Mouse (Mus musculus) kidney, postnatal 36 days (tissue): ENCODE data around the gene Lemd2.

Experiments
- DNase-seq, 2 experiments: peaks; one replicate each; pipeline ENCODE4 v3.0.0; 2021 to 2022; ENCODE audit warnings: mixed read lengths in 2 of 2

Gene Lemd2

GRCm38 (mm10) chr17:27186068-27186467 is 18.2 kb downstream of the Lemd2 start:
- no peak for DNase-seq

- DNase-seq, result no peak
Measured at GRCm38 (mm10) chr17:27183667-27184292, 20.5 kb downstream of the Lemd2 start.

GRCm38 (mm10) chr17:27182401-27182800 is 21.9 kb downstream of the Lemd2 start:
- DNase-seq, result no peak

- peak in 1 of 2 experiments; percentile 50 for DNase-seq
Measured at GRCm38 (mm10) chr17:27181666-27182065, 22.6 kb downstream of the Lemd2 start.

GRCm38 (mm10) chr17:27179681-27180280 is 24.5 kb downstream of the Lemd2 start:
- no peak for DNase-seq

- DNase-seq, result no peak
Measured at GRCm38 (mm10) chr17:27178427-27179177, 25.7 kb downstream of the Lemd2 start.

- DNase-seq, result peak in 1 of 2 experiments; percentile 37
Measured at GRCm38 (mm10) chr17:27178019-27178418, 26.2 kb downstream of the Lemd2 start.

- DNase-seq, result no peak
Measured at GRCm38 (mm10) chr17:27176754-27177153, 27.5 kb downstream of the Lemd2 start.

GRCm38 (mm10) chr17:27176287-27176686 is 28.0 kb downstream of the Lemd2 start:
- DNase-seq, result no peak

GRCm38 (mm10) chr17:27175196-27175874 is 28.9 kb downstream of the Lemd2 start:
- no peak for DNase-seq

- no peak for DNase-seq
Measured at GRCm38 (mm10) chr17:27173715-27174114, 30.6 kb downstream of the Lemd2 start.

- no peak for DNase-seq
Measured at GRCm38 (mm10) chr17:27172459-27172858, 31.8 kb downstream of the Lemd2 start.

- no peak for DNase-seq
Measured at GRCm38 (mm10) chr17:27171121-27171520, 33.1 kb downstream of the Lemd2 start.

- no peak for DNase-seq
Measured at GRCm38 (mm10) chr17:27169952-27170695, 34.1 kb downstream of the Lemd2 start.

- DNase-seq, result no peak
Measured at GRCm38 (mm10) chr17:27168569-27168968, 35.7 kb downstream of the Lemd2 start.

- DNase-seq, result peak in 1 of 2 experiments; percentile 25
Measured at GRCm38 (mm10) chr17:27167545-27167944, 36.7 kb downstream of the Lemd2 start, which contains the start of gene Ip6k3. Ip6k3 (minus strand) TSS chr17:27167795.

GRCm38 (mm10) chr17:27166901-27167300 is 37.4 kb downstream of the Lemd2 start:
- no peak for DNase-seq

GRCm38 (mm10) chr17:27165054-27165773 is 39.1 kb downstream of the Lemd2 start:
- DNase-seq, result peak in 1 of 2 experiments; percentile 77

GRCm38 (mm10) chr17:27160905-27161304 is 43.4 kb downstream of the Lemd2 start:
- DNase-seq, result peak in 1 of 2 experiments; percentile 15

- DNase-seq, result no peak
Measured at GRCm38 (mm10) chr17:27159169-27159568, 45.1 kb downstream of the Lemd2 start.

GRCm38 (mm10) chr17:27158439-27158838 is 45.8 kb downstream of the Lemd2 start:
- no peak for DNase-seq

GRCm38 (mm10) chr17:27155752-27156151 is 48.5 kb downstream of the Lemd2 start:
- no peak for DNase-seq
